Mouse (Mus musculus) granulocyte monocyte progenitor cell, adult 5-6 weeks (primary cell): ENCODE results near the gene Lrmda. TPM values are rescaled to one million over a fixed set of nuclear protein-coding genes. Genes with fewer than 3 reads are reported as not detected.

Experiments
- ATAC-seq: replicated peaks from 2 replicates; pipeline ENCODE4 v1.8.0; 2016; ENCODE audit warnings: mild to moderate bottlenecking, moderate TSS enrichment, inconsistent platforms; ENCODE audit not compliant: poor library complexity, severe bottlenecking
- total RNA-seq, 2 experiments: library from RNA; stranded (forward) in 1 of 2; stranded (reverse) in 1 of 2; fragments of 200-712, 200-1000 nt in 1 of 2; fragments of >200 nt in 1 of 2; fragmentation: Nextera tagmentation in 1 of 2; gene quantifications; 2 replicates each; pipeline ENCODE4 v1.2.3; 2014 to 2017

Gene Lrmda
- total RNA-seq, 2 experiments from 2014 or later: 19.3 to 30.9 TPM

DNA sequence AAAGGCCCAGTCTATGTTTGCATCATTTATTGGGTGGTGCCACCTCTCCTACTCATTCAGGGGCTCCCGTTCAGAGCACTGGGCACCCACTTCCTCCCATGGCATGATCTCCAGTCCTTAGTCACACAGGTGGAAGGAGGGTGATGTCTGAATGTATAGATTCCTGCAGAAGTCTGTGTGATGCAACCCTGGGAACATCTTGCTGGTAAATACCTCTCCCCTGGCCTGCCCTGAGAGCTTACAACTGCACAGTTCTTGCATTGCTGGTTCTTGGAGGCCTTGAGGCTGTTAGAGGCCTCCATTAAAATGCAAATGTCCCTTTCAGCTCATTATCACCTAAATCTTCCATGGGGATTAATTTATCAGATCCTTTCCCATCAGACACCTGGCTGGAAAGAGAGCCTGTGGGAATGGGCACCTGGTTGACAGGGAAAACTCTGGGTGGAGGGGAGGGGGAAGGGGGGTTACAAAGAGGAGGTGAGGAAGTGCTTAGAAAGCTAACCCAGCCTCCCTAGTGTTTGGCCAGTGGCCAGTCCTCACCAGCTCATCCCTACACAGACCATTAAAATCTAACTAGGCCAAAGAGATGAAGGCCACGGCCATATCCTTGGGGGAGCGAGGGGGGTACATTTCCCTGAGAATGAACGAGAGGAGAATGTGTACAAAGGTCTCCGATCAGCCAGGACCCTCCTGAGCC is 659.6 kb downstream of the Lrmda start:
- ATAC-seq: no peak

DNA sequence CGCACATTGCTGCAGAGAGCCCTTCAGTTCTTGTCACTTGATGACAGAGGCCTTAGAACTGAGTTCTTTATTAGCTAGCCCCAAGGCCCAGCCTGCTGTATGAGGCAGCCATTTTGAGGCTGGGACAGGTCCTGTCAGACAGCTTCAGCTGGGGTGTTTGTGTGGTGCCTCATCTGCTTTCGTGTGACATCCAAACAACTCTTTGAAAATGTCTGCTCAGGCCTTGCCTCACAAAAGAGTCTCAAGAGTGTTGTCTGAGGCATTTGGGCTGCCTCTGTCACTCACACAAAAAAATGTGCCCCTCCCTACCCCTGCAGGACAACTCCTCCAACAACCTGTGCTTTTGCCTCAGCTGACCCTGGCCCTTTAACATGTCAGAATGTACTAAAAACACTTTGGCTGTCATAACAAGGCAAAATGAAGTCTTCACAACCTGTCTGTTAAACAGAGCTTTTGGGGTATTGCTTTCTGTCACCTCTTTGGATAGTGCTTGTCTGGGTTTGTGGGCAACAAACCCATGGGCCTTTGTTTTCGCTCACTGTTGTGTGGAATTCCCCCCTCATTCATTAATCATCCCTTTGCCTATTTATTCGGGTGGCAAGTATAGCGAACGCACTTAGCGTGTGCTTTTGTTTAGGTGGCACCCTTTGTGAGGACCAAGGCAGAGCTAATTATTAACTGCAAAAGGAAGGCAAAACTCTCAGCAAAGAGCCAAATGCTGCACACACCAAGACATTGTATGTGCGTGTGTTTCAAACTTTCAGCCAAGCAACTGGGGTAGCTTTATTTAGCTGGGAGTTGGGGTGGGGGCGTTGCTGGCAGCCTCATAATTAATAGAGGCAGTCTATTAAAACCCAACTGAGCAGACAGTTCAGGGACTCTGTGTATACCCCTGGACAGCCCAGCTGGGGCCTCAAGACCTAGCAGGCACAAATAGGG is 660.5 kb downstream of the Lrmda start:
- ATAC-seq: no peak

GRCm38 (mm10) chr14:22686886-22687285 is 667.4 kb downstream of the Lrmda start:
- no peak for ATAC-seq

DNA sequence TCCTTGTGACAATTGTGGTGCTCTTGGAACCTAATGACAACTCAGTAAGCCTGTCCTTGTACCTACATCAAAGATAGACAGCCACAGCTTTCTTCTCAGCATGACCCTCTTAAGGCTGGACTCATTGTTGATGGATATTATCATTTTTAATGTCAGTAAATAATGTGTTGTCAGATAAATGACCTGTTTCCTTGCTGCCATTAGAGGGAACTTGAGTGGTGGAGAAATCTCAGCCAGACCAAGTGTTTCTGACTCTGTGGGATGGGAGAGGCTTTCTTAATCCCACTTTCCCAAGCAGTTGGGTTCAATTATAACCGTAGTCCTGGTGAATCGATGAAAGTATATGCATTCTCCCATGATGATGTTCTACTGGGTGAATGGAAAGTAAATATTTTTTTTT is 668.9 kb downstream of the Lrmda start:
- no peak for ATAC-seq

DNA sequence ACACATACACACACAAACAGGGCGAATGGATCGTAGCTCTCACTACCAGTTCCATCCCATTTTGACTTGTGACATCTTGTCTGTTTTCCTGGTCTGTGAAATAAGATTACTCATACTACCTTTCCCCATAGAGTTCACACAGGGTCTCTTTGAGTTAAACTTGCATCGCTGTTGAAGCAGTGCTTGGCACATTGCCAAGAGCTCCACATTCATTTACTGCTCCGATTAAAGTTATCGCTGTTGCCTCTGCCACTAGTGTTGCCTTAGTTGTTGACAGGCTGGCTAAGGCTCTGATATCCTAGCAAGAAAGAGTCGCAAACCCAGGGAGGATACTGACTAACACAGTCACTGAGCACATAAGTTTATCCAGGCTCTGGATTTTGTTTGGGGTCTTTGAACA is 675.9 kb downstream of the Lrmda start:
- ATAC-seq: no peak

DNA sequence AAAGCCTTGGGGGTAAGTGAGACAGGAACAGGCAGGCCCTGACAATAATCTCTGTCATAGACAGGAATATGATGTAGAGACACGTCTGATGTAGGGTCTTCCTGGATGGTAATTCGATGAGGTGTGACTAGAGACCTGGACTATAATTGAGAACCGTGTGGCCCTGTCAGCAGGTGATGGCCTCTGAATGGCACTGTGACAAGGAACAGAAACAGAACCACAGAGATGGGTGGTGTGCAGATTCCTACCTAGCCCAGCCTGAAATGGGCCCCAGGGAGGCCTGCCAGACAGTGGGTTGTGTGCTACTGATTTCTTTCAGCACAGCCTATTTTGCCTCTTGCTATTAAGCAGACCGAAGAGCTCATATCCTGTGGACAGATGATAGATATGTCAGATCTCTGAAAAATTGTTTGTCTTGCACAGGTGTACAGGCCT is 676.4 kb downstream of the Lrmda start:
- no peak for ATAC-seq

- ATAC-seq: no peak
Observed at GRCm38 (mm10) chr14:22700236-22700635, 680.7 kb downstream of the Lrmda start.

- no peak for ATAC-seq
Observed at GRCm38 (mm10) chr14:22700690-22701089, 681.2 kb downstream of the Lrmda start.

- no peak for ATAC-seq
Observed at GRCm38 (mm10) chr14:22707958-22708701, 688.6 kb downstream of the Lrmda start.

- ATAC-seq: no peak
Observed at GRCm38 (mm10) chr14:22710071-22710661, 690.7 kb downstream of the Lrmda start.

DNA sequence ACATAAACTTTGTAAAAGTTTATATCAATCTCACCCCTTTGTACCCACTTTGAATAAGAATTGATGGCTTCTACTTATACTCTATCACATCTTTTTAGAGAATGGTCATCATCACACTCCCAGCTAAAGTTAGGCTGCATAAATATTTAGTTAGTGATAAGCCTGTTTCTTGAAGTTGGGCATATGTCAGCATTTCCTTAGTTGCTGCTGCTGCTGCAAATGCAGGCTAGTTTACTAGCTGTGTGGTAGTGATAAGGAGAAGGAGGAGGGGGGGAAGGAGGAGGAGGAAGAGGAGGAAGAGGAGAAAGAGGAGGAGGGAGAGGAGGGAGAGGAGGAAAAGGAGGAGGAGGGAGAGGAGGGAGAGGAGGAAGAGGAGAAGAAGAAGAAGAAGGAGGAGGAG is 692.9 kb downstream of the Lrmda start:
- no peak for ATAC-seq

- no peak for ATAC-seq
Observed at GRCm38 (mm10) chr14:22715581-22716378, 696.3 kb downstream of the Lrmda start.

DNA sequence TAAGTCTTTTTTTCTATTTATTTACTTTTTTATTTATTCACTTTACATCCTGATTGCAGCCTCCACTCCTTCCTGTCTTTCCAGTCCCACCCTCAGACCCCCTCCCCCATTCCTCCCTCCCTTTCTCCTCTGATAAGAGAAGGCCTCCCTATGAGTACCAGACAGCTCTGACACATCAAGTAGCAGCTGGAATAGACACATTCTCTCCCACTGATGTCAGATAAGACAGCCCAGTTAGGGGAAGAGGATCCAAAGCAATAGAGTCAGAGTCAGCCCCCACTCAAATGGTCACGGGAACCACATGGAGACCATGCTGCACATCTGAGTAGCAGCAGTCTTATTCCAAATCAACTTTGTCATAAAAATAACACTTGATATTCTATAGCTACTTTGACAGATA is 700.5 kb downstream of the Lrmda start:
- no peak for ATAC-seq

DNA sequence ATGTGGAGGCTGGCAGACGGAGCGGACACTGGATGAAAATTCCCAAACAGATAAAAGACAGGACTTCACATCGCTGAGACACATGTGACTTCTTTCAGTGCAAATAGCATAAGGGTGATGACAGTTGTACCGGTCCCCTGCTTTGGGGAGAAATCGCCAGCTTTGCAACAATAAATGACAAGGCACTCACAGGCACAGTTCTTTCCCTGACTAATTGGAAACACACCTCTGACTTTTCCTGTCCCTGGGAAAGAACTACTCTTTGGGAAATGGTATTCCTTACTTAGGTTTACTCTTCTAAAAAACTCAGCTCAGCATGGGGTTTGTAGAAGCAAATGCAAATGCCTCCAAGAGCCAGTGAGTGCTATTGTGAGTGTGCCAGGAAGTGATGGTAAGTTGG is 702.3 kb downstream of the Lrmda start:
- no peak for ATAC-seq

DNA sequence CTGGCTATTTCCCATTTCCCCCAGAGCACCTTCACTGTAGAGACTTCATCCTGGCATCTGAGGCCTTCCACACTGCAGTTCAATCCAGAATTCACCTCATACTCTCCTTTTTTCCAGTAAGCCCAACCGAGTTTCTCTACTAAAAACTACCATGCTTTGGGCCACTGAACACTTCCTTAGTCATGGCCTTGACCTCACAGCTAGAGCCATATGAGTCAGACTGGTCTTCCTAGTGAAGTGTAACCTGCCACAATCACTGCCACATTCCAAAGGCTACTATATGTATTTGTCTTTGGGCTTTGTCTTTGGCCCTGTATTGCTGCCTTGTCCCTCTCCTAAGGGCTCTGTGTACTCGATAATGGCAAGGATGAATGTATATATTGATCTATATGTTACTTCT is 708.0 kb downstream of the Lrmda start:
- ATAC-seq: no peak

- no peak for ATAC-seq
Observed at GRCm38 (mm10) chr14:22728611-22729223, 709.2 kb downstream of the Lrmda start.

DNA sequence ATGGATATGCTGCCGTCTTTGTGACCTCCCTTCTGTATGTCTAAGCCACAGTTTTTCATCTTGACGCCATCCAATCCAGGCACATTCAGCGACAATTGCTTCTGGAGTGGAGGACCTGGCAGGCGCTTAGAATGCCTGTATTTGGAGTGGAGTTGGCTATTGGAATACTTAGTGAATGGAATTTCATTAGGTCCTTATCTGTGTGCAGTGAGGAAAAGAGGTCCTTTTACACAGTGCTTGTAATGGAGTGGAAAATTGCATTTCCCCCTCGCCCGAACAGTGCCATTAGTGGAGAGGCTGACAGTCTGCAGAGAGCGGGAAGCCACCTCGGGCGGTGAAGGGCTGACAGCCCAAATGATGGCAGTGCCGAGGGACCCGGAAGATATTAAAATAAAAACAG is 719.1 kb downstream of the Lrmda start:
- no peak for ATAC-seq

GRCm38 (mm10) chr14:22742527-22742926 is 723.0 kb downstream of the Lrmda start:
- ATAC-seq: no peak

DNA sequence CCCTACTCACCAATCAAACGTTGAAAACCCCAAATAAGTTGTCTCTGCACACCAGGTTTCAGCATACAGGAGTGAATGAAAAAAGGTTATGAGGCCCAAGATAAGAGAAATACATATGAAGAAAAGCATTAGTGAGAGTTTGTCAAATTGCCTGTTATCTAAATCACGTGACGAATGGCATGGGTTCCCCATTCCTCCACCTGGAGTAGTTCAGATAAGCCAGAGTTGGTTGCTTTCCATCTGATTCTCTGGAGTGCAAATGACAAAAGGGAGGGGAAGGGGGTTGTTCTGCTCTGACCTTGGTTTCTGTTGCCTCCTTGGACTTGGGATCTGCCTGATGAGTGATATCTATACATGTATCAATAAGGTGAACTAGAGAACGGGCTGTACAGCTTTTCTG is 723.8 kb downstream of the Lrmda start:
- no peak for ATAC-seq
